Mouse (Mus musculus) cerebellum, adult 2 months (tissue): ENCODE results near the gene Pmfbp1.

ENCODE experiments used
- CTCF ChIP-seq: fragments of 200-500 bp; IDR thresholded peaks from 2 replicates; pipeline ENCODE4 v1.5.1; 2011; ENCODE audit warnings: low read depth, mild to moderate bottlenecking, control low read depth, low read length, moderate library complexity, borderline replicate concordance; ENCODE audit not compliant: insufficient read depth
- POLR2A ChIP-seq: fragments of 200-500 bp; IDR thresholded peaks from 2 replicates; pipeline ENCODE4 v1.6.1; 2011; ENCODE audit warnings: low read length, control low read depth, borderline replicate concordance; ENCODE audit not compliant: insufficient read depth

DNA sequence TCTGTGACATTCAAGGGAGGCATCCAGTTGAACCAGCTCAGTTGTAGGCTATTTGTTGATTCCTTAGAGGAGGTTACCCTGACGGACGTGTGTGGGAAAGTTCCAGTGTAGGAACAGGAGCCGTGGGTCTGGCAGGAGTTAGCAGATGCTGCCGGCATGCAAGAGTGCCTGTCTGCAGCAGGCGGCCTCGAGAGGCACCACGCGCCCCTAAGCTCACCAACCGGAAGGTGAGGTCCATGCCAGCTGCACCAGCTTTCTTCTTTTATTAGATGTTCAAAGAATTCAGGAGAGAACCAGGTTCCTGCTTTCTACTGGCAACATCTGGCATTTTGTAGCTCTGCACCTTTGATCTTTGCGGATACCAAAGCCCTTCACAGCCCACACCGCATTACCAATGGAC lies 9.1 kb upstream of the Pmfbp1 start:
- TF ChIP-seq POLR2A, result no peak
- TF ChIP-seq CTCF, result no peak
